Mouse (Mus musculus) cortical plate, adult 2 months (tissue): ENCODE results near the gene Kcnq5.

Source experiments
- CTCF ChIP-seq: fragments of 200-500 bp; IDR thresholded peaks from 2 replicates; pipeline ENCODE4 v1.5.1; 2011; ENCODE audit warnings: mild to moderate bottlenecking, control low read depth, low read length; ENCODE audit not compliant: insufficient read depth; ENCODE audit errors: extremely low read depth
- POLR2A ChIP-seq: fragments of 200-500 bp; IDR thresholded peaks from 2 replicates; pipeline ENCODE4 v1.6.1; 2011; ENCODE audit warnings: mild to moderate bottlenecking, low read length, control low read depth; ENCODE audit not compliant: insufficient read depth; ENCODE audit errors: extremely low read depth

GRCm38 (mm10) chr1:21660840-21661239 lies 300.9 kb downstream of the Kcnq5 start:
- TF ChIP-seq CTCF, result no peak
- TF ChIP-seq POLR2A, result no peak
